Mouse (Mus musculus) hindbrain, embryonic 10.5 days (tissue): ENCODE results near the gene Tubb5. TPM values are rescaled to one million over a fixed set of nuclear protein-coding genes. Genes with fewer than 3 reads are reported as not detected.

Experiments used
- DNase-seq: peaks from one replicate; pipeline ENCODE4 v3.0.0-alpha.2; 2017; ENCODE audit warnings: low spot score
- H3K27ac ChIP-seq: fragments of 300-500 bp; sonication (generic); 2 replicates; pipeline ENCODE4 v1.5.1; 2016; ENCODE audit warnings: mild to moderate bottlenecking, moderate library complexity
- H3K27me3 ChIP-seq: fragments of 300-500 bp; sonication (generic); 2 replicates; pipeline ENCODE4 v1.6.1; 2016; ENCODE audit warnings: mild to moderate bottlenecking; ENCODE audit not compliant: poor library complexity, insufficient read depth, severe bottlenecking
- H3K36me3 ChIP-seq: fragments of 300-500 bp; sonication (generic); 2 replicates; pipeline ENCODE4 v1.6.1; 2016; ENCODE audit warnings: mild to moderate bottlenecking, moderate library complexity
- H3K4me1 ChIP-seq: fragments of 300-500 bp; sonication (generic); replicated peaks from 2 replicates; pipeline ENCODE4 v1.6.1; 2016; ENCODE audit warnings: mild to moderate bottlenecking
- H3K4me3 ChIP-seq: fragments of 300-500 bp; sonication (generic); 2 replicates; pipeline ENCODE4 v1.5.1; 2016; ENCODE audit warnings: mild to moderate bottlenecking, moderate library complexity
- H3K9me3 ChIP-seq: fragments of 300-500 bp; sonication (generic); 2 replicates; pipeline ENCODE4 v1.6.1; 2016; ENCODE audit warnings: mild to moderate bottlenecking, moderate library complexity
- WGBS: fragments of 180-500 bp; shearing (Covaris S2); methylation state at CpG from one replicate; pipeline ENCODE4 v1.1.7; 2016; 5-methylcytosine and 5-hydroxymethylcytosine counted together
- polyA plus RNA-seq: library from polyadenylated mRNA; unstranded; fragments of >200 nt; fragmentation: Nextera tagmentation; extraction: Ambion mirVana; gene quantifications from 2 replicates; pipeline ENCODE4 v1.2.1, GENCODE M21; 2016

Gene Tubb5
- polyA plus RNA-seq, 1 experiment from 2014 or later, result 1,655 TPM

- no peaks in the 10 kb centered on the region for H3K9me3 ChIP-seq
- no peak overlapping the region for H3K27ac ChIP-seq
- 28% methylated on average over 5 of the region's 5 CpGs for WGBS
- H3K4me3 ChIP-seq, result peak overlapping the region; percentile 90; the same call in 1 of the 2 replicates
- H3K27me3 ChIP-seq, result no peaks in the 10 kb centered on the region
- peak; percentile 39 for DNase-seq
- H3K36me3 ChIP-seq, result peaks cover 81% of the 10 kb centered on the region
- H3K4me1 ChIP-seq, result peaks cover 42% of the 10 kb centered on the region
Observed at GRCm38 (mm10) chr17:35833239-35833751, 4.8 kb downstream of the Tubb5 start.

- Histone ChIP-seq H3K27me3 (no peaks in the 10 kb centered on the region), H3K4me1 (peaks cover 42% of the 10 kb centered on the region), H3K4me3 (no peak overlapping the region), H3K27ac (no peak overlapping the region), H3K9me3 (no peaks in the 10 kb centered on the region), H3K36me3 (peaks cover 88% of the 10 kb centered on the region)
- 70% methylated on average over 8 of the region's 8 CpGs for WGBS
- DNase-seq, result peak; percentile 29
Observed at GRCm38 (mm10) chr17:35832400-35833238, 5.5 kb downstream of the Tubb5 start.

- WGBS, result 8% methylated on average over 21 of the region's 21 CpGs
- no peak overlapping the region for H3K27ac ChIP-seq
- peaks cover 24% of the 10 kb centered on the region for H3K4me1 ChIP-seq
- no peaks in the 10 kb centered on the region for H3K27me3 ChIP-seq
- peak; percentile 83 for DNase-seq
- H3K4me3 ChIP-seq, result peak overlapping the region; percentile 18; the same call in 1 of the 2 replicates
- H3K9me3 ChIP-seq, result no peaks in the 10 kb centered on the region
- H3K36me3 ChIP-seq, result peaks cover 92% of the 10 kb centered on the region
Observed at GRCm38 (mm10) chr17:35829737-35830136, 8.4 kb downstream of the Tubb5 start.

- no peak overlapping the region for H3K4me3 ChIP-seq
- peaks cover 51% of the 10 kb centered on the region for H3K36me3 ChIP-seq
- H3K9me3 ChIP-seq, result no peaks in the 10 kb centered on the region
- no peak for DNase-seq
- H3K27me3 ChIP-seq, result peaks cover 20% of the 10 kb centered on the region; the same call in 1 of the 2 replicates
- H3K27ac ChIP-seq, result no peak overlapping the region
- 95% methylated on average over 13 of the region's 13 CpGs for WGBS
- peaks cover 47% of the 10 kb centered on the region for H3K4me1 ChIP-seq
Observed at GRCm38 (mm10) chr17:35825109-35825850, 12.8 kb downstream of the Tubb5 start.

DNA sequence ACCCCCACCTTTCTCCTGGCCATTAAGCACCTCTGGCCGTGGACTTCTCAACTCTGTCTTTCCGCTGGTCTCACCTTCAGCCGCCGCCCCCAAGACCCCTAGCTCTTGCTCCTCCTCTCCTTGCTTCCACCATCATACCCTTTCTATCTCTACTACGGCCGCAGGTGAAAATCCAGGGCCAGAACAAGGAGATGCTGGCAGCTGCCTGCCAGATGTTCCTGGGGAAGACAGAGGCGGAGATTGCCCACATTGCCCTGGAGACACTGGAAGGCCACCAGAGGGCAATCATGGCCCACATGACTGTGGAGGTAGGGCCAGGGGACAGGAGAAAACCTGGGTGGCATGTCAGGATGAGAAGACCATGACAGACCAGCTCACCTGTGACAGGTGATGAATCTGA, 13.7 kb downstream of the Tubb5 start:
- Histone ChIP-seq H3K4me3 (peak overlapping the region; percentile 77; the same call in 1 of the 2 replicates), H3K4me1 (peaks cover 38% of the 10 kb centered on the region), H3K27ac (no peak overlapping the region), H3K9me3 (no peaks in the 10 kb centered on the region), H3K27me3 (peaks cover 29% of the 10 kb centered on the region; the same call in 1 of the 2 replicates), H3K36me3 (peaks cover 42% of the 10 kb centered on the region)
- WGBS, result 58% methylated on average over 7 of the region's 7 CpGs
- peak; percentile 37 for DNase-seq

DNA sequence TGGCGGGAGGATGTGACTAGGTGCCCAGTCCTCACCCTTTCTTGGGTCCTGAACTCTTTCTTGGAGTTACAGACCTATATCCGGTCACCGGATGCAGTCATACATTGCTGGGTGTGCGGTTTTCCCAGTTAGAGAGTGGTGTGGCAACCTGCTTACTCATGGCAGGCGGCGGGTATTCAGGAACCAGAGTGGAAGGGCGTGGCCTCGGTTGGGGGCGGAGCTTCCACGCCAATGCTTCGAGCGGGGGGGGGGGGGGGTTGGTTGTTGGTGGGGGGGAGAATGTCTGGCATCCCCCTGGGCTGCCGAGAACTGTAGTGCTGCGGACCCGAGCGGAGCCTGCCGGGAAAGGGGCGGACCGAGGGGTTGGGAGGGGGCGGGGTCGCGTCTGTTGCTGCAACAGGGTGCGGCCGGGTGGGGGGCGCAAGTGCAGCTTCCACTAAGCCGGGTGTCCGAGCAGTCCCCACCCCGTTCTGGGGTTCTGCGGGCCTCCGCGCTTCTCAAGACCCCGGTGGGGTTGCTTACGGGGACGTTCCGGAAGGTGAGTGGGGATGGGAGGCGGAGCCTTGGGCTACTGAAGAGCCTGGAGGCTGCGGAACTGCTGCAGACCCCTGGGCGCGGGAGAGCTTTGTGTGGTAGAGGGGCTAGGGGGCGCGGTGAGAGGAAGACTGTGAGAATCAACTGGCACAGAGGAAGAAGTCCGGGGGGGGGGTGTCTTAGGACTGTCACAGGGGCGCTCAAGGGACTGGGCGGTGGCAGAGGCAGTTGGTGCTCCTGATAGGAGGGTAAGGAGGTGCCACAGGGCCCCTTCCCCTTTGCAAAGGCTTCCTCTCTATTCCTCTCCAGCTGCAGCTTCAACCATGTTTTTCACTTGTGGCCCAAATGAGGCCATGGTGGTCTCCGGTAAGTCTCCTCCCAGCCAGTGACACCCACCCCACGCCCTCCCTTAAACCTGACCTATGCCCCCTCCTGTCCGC, 14.9 kb downstream of the Tubb5 start, which contains the start of gene Flot1:
Gene Flot1, plus strand, starts transcription at position 267 of the 974 bp plus-strand sequence.
- peak; percentile 90 for DNase-seq
- under 1% methylated on average over 47 of the region's 47 CpGs for whole genome bisulfite sequencing
- Histone ChIP-seq H3K27me3 (peaks cover 33% of the 10 kb centered on the region; the same call in 1 of the 2 replicates), H3K9me3 (no peaks in the 10 kb centered on the region), H3K27ac (peak within 1 kb of the TSS; percentile 95), H3K4me1 (peaks cover 38% of the 10 kb centered on the region), H3K36me3 (peaks cover 37% of the 10 kb centered on the region), H3K4me3 (peak within 1 kb of the TSS; percentile 77)

DNA sequence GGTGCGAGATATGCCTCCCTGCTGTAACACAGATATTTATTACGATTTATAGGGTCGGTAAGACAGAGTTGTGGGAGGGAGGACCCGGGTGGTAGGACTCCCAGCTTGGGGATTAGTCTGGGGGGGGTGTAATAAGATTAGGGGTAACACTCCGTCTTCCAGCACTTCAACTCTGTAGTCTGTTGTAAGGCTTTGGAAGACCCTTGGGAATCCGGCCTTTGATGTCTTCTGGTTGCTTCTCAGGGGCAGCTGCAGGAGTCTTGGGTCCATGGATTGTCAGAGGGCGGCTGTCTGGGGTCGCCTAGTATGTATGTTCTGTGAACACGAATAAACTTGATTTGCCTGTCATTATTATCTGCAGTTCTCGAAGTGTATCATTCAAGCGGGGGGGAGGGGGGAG, 15.5 kb downstream of the Tubb5 start:
- peaks cover 38% of the 10 kb centered on the region for H3K4me1 ChIP-seq
- H3K36me3 ChIP-seq, result peaks cover 30% of the 10 kb centered on the region
- WGBS, result 3% methylated on average over 11 of the region's 11 CpGs
- H3K9me3 ChIP-seq, result no peaks in the 10 kb centered on the region
- H3K27ac ChIP-seq, result peak overlapping the region; percentile 95
- H3K4me3 ChIP-seq, result peak overlapping the region; percentile 77
- no peak for DNase-seq
- H3K27me3 ChIP-seq, result peaks cover 33% of the 10 kb centered on the region; the same call in 1 of the 2 replicates

DNA sequence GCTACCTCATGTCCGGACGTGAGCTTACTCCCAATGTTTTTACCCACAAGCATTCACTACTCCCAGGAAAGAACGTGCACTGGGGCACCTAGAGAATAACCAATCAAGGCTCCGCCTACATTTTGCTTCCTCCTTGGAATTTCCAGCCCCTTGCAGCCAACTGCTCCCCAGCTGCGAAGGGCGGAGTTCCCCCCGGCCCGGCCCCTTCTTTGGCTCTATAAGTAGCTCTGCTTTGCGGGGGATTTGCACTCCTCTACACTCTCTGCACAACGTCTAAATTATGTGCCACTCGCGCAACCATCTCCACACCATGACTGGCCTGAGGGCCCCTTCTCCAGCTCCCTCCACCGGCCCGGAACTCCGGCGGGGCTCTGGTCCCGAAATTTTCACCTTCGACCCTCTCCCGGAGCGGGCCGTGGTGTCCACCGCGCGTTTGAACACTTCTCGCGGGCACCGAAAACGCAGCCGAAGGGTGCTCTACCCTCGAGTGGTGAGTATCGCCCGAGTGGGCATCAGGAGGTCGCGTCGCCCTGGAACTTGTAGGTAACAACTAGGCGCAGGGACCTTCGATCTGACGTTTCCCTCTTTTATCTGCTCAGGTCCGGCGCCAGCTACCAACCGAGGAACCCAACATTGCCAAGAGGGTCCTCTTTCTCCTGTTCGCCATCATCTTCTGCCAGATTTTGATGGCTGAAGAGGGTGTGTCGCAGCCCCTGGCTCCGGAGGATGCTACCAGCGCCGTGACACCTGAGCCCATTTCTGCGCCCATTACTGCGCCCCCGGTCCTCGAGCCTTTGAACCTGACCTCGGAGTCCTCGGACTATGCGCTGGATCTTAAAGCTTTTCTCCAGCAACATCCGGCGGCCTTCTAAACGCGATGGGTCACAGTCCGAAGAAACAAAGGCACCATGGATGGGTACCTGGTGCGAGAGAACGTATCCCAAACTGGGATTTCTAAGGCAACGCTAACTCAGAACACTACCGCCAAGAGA, 16.4 kb downstream of the Tubb5 start, which contains the start of gene Ier3:
Gene Ier3, plus strand, starts transcription at position 246 of the 992 bp plus-strand sequence.
- H3K36me3 ChIP-seq, result peaks cover 22% of the 10 kb centered on the region
- H3K9me3 ChIP-seq, result no peaks in the 10 kb centered on the region
- H3K27me3 ChIP-seq, result peaks cover 36% of the 10 kb centered on the region; the same call in 1 of the 2 replicates
- peak within 1 kb of the TSS; percentile 77 for H3K4me3 ChIP-seq
- H3K27ac ChIP-seq, result peak within 1 kb of the TSS; percentile 95
- WGBS, result under 1% methylated on average over 62 of the region's 62 CpGs
- DNase-seq, result peak; percentile 76
- peaks cover 45% of the 10 kb centered on the region for H3K4me1 ChIP-seq

- no peak overlapping the region for H3K4me3 ChIP-seq
- no peak overlapping the region for H3K27ac ChIP-seq
- peaks cover 47% of the 10 kb centered on the region; the same call in 1 of the 2 replicates for H3K27me3 ChIP-seq
- peaks cover 49% of the 10 kb centered on the region for H3K4me1 ChIP-seq
- H3K9me3 ChIP-seq, result no peaks in the 10 kb centered on the region
- DNase-seq, result no peak
- 80% methylated on average over 5 of the region's 5 CpGs for WGBS
- peaks cover 6% of the 10 kb centered on the region; the same call in 1 of the 2 replicates for H3K36me3 ChIP-seq
Observed at GRCm38 (mm10) chr17:35820111-35820510, 18.0 kb downstream of the Tubb5 start.

DNA sequence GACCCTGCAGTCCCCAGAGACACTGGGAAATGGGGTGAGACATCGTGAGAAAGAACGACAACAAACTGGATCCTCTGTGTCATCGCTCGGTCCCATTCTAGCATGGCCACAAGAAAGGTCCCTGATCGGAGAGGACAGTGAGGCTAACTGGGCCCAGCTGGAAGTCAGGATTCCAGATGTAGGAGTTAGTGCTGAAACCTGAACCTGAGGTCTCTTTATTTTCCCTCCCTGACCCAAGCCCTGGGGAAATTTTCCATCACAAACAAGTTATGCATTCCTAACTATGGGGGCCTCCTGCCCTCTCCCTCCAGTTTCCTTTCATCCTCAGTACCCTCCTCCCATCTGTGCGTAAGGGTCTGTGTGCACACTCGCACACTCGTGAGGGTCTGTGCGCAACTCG, 20.9 kb downstream of the Tubb5 start:
- 0 out of 2 replicates have a peak overlapping the region, but pooled peaks have one; percentile 6 for H3K4me3 ChIP-seq
- DNase-seq, result peak; percentile 32

More for the DNA sequence above, 20.9 kb downstream of the Tubb5 start:
- 0 out of 2 replicates have a peak overlapping the region, but pooled peaks have one; percentile 50 for H3K27ac ChIP-seq
- 46% methylated on average over 10 of the region's 10 CpGs for WGBS
- H3K4me1 ChIP-seq, result peaks cover 30% of the 10 kb centered on the region
- no peaks in the 10 kb centered on the region for H3K9me3 ChIP-seq
- H3K27me3 ChIP-seq, result peaks cover 46% of the 10 kb centered on the region; the same call in 1 of the 2 replicates
- no peaks in the 10 kb centered on the region for H3K36me3 ChIP-seq
